Mouse (Mus musculus): Measurements from ENCODE around the gene Erich4. TPM values are rescaled to one million over a fixed set of nuclear protein-coding genes. Genes with fewer than 3 reads are reported as not detected.
A peak's percentile ranks its signal among the peaks of the same experiment; 100 is the strongest.

Gene Erich4
- polyA plus RNA-seq, 1 experiment from 2014 or later, result 11.2 TPM

- Histone ChIP-seq H3K27ac (peak within 1 kb of the TSS; percentile 87), H3K4me2 (ENCODE audit: low read length) (peak within 1 kb of the TSS; percentile 53), H3K4me1 (replicated peaks; ENCODE audit: insufficient read depth, low read length) (0 out of 2 replicates have a peak, but pooled peaks cover 6% of the 10 kb centered on the region), H3K36me3 (ENCODE audit: insufficient read depth, low read length) (peaks cover 3% of the 10 kb centered on the region; the same call in 1 of the 2 replicates), H3K9ac (ENCODE audit: low read depth, low read length) (peak within 1 kb of the TSS; percentile 53), H3K27me3 (ENCODE audit: insufficient read depth, low read length) (no peaks in the 10 kb centered on the region), H3K9me3 (replicated peaks; ENCODE audit: low read length) (no peaks in the 10 kb centered on the region), H3K4me3 (replicated peaks; ENCODE audit: low read depth, low read length) (peak within 1 kb of the TSS; percentile 55)
- WGBS, result 1% methylated on average over 53 of the region's 53 CpGs
- DNase-seq (ENCODE audit: low spot score), result peak; percentile 96
- peak; percentile 86 for ATAC-seq (replicated peaks; ENCODE audit: low FRiP score, low read depth)
- TF ChIP-seq CTCF (IDR thresholded peaks at IDR 0.05; ENCODE audit: low read depth), result no peak; the same call in 1 of the 2 replicates
Observed at GRCm38 (mm10) chr7:25618865-25619721, 3.4 kb upstream of the Erich4 start, which contains the start of gene Dmac2. Dmac2 (plus strand) TSS chr7:25619414.

GRCm38 (mm10) chr7:25617376-25618160 is 1.9 kb upstream of the Erich4 start:
- Histone ChIP-seq H3K4me1 (replicated peaks; ENCODE audit: insufficient read depth, low read length) (0 out of 2 replicates have a peak, but pooled peaks cover 6% of the 10 kb centered on the region), H3K36me3 (ENCODE audit: insufficient read depth, low read length) (no peaks in the 10 kb centered on the region; the same call in 1 of the 2 replicates), H3K9ac (ENCODE audit: low read depth, low read length) (no peak overlapping the region), H3K4me3 (replicated peaks; ENCODE audit: low read depth, low read length) (no peak overlapping the region), H3K27me3 (ENCODE audit: insufficient read depth, low read length) (no peaks in the 10 kb centered on the region), H3K4me2 (ENCODE audit: low read length) (no peak overlapping the region), H3K9me3 (replicated peaks; ENCODE audit: low read length) (no peaks in the 10 kb centered on the region), H3K27ac (no peak overlapping the region)
- no peak for DNase-seq (ENCODE audit: low spot score)
- no peak for ATAC-seq (replicated peaks; ENCODE audit: low FRiP score, low read depth)
- 79% methylated on average over 10 of the region's 10 CpGs for WGBS
- no peak for TF ChIP-seq CTCF (IDR thresholded peaks at IDR 0.05; ENCODE audit: low read depth)

- Histone ChIP-seq H3K4me3 (replicated peaks; ENCODE audit: low read depth, low read length) (no peak overlapping the region), H3K4me1 (replicated peaks; ENCODE audit: insufficient read depth, low read length) (0 out of 2 replicates have a peak, but pooled peaks cover 6% of the 10 kb centered on the region), H3K27ac (0 out of 2 replicates have a peak overlapping the region, but pooled peaks have one; percentile 25), H3K36me3 (ENCODE audit: insufficient read depth, low read length) (no peaks in the 10 kb centered on the region), H3K27me3 (ENCODE audit: insufficient read depth, low read length) (no peaks in the 10 kb centered on the region), H3K9ac (ENCODE audit: low read depth, low read length) (no peak overlapping the region), H3K9me3 (replicated peaks; ENCODE audit: low read length) (no peaks in the 10 kb centered on the region), H3K4me2 (ENCODE audit: low read length) (no peak overlapping the region)
- TF ChIP-seq CTCF (IDR thresholded peaks at IDR 0.05; ENCODE audit: low read depth), result no peak
- ATAC-seq (replicated peaks; ENCODE audit: low FRiP score, low read depth), result no peak
- 67% methylated on average over 21 of the region's 21 CpGs for WGBS
- DNase-seq (ENCODE audit: low spot score), result no peak
Observed at GRCm38 (mm10) chr7:25614831-25615705, 624 bp downstream of the Erich4 start.

- Histone ChIP-seq H3K9ac (ENCODE audit: low read depth, low read length) (no peak overlapping the region), H3K4me2 (ENCODE audit: low read length) (no peak overlapping the region), H3K4me3 (replicated peaks; ENCODE audit: low read depth, low read length) (no peak overlapping the region), H3K27ac (no peak overlapping the region), H3K4me1 (replicated peaks; ENCODE audit: insufficient read depth, low read length) (0 out of 2 replicates have a peak, but pooled peaks cover 3% of the 10 kb centered on the region), H3K27me3 (ENCODE audit: insufficient read depth, low read length) (no peaks in the 10 kb centered on the region), H3K9me3 (replicated peaks; ENCODE audit: low read length) (no peaks in the 10 kb centered on the region), H3K36me3 (ENCODE audit: insufficient read depth, low read length) (no peaks in the 10 kb centered on the region)
- DNase-seq (ENCODE audit: low spot score) (no peak), ATAC-seq (replicated peaks; ENCODE audit: low FRiP score, low read depth) (no peak)
- TF ChIP-seq CTCF (IDR thresholded peaks at IDR 0.05; ENCODE audit: low read depth), result no peak
- 80% methylated on average over 5 of the region's 5 CpGs for WGBS
Observed at GRCm38 (mm10) chr7:25614086-25614485, 1.6 kb downstream of the Erich4 start.

- H3K36me3 ChIP-seq (ENCODE audit: insufficient read depth, low read length), result no peaks in the 10 kb centered on the region
- no peaks in the 10 kb centered on the region for H3K27me3 ChIP-seq (ENCODE audit: insufficient read depth, low read length)
- no peak for TF ChIP-seq CTCF (IDR thresholded peaks at IDR 0.05; ENCODE audit: low read depth)
- H3K4me2 ChIP-seq (ENCODE audit: low read length), result no peak overlapping the region
- H3K9ac ChIP-seq (ENCODE audit: low read depth, low read length), result no peak overlapping the region
- no peak overlapping the region for H3K27ac ChIP-seq
- no peaks in the 10 kb centered on the region for H3K9me3 ChIP-seq (replicated peaks; ENCODE audit: low read length)
- no peak overlapping the region for H3K4me3 ChIP-seq (replicated peaks; ENCODE audit: low read depth, low read length)
- 63% methylated on average over 7 of the region's 7 CpGs for WGBS
- ATAC-seq (replicated peaks; ENCODE audit: low FRiP score, low read depth) (no peak), DNase-seq (ENCODE audit: low spot score) (no peak)
- H3K4me1 ChIP-seq (replicated peaks; ENCODE audit: insufficient read depth, low read length), result no peaks in the 10 kb centered on the region
Observed at GRCm38 (mm10) chr7:25611501-25611900, 4.2 kb downstream of the Erich4 start.

Data from kidney, postnatal 0 days (tissue).